Mouse (Mus musculus): ENCODE data around the gene Sel1l2.

- TF ChIP-seq CTCF (conservative IDR thresholded peaks at IDR 0.05; ENCODE audit: low read length) (no peak), POU5F1 (IDR thresholded peaks at IDR 0.05; ENCODE audit: borderline replicate concordance, low read length) (no peak), NANOG (IDR thresholded peaks at IDR 0.05; ENCODE audit: borderline replicate concordance, low read length) (no peak)
Observed at GRCm38 (mm10) chr2:140330508-140331306, 58.8 kb downstream of the Sel1l2 start.
